Mouse (Mus musculus) midbrain, embryonic 10.5 days (tissue): ENCODE results near the gene Dlgap1. TPM values are rescaled to one million over a fixed set of nuclear protein-coding genes. Genes with fewer than 3 reads are reported as not detected.

Experiments
- DNase-seq: peaks from one replicate; pipeline ENCODE4 v3.0.0-alpha.2; 2017; ENCODE audit warnings: low spot score
- H3K27ac ChIP-seq: fragments of 300-500 bp; sonication (generic); replicated peaks from 2 replicates; pipeline ENCODE4 v1.5.1; 2016; ENCODE audit warnings: mild to moderate bottlenecking
- H3K27me3 ChIP-seq: fragments of 300-500 bp; sonication (generic); 2 replicates; pipeline ENCODE4 v1.6.1; 2016; ENCODE audit warnings: low read depth, mild to moderate bottlenecking; ENCODE audit not compliant: poor library complexity, severe bottlenecking
- H3K36me3 ChIP-seq: fragments of 300-500 bp; sonication (generic); 2 replicates; pipeline ENCODE4 v1.6.1; 2016; ENCODE audit warnings: mild to moderate bottlenecking, moderate library complexity
- H3K4me1 ChIP-seq: fragments of 300-500 bp; sonication (generic); 2 replicates; pipeline ENCODE4 v1.6.1; 2016
- H3K4me3 ChIP-seq: fragments of 300-500 bp; sonication (generic); 2 replicates; pipeline ENCODE4 v1.5.1; 2016; ENCODE audit warnings: mild to moderate bottlenecking, moderate library complexity
- H3K9me3 ChIP-seq: fragments of 300-500 bp; sonication (generic); replicated peaks from 2 replicates; pipeline ENCODE4 v1.6.1; 2016; ENCODE audit warnings: mild to moderate bottlenecking
- WGBS: fragments of 180-500 bp; shearing (Covaris S2); methylation state at CpG from one replicate; pipeline ENCODE4 v1.1.7; 2016; 5-methylcytosine and 5-hydroxymethylcytosine counted together
- polyA plus RNA-seq: library from polyadenylated mRNA; unstranded; fragments of >200 nt; fragmentation: Nextera tagmentation; extraction: Ambion mirVana; gene quantifications from 2 replicates; pipeline ENCODE4 v1.2.1, GENCODE M21; 2016

The Dlgap1 gene
- polyA plus RNA-seq, 1 experiment from 2014 or later, result 1.0 TPM

- Histone ChIP-seq H3K4me1 (peaks cover 40% of the 10 kb centered on the region), H3K36me3 (no peaks in the 10 kb centered on the region), H3K27me3 (no peaks in the 10 kb centered on the region), H3K4me3 (no peak overlapping the region), H3K27ac (peak overlapping the region; percentile 61), H3K9me3 (no peaks in the 10 kb centered on the region)
- no peak for DNase-seq
- WGBS, result 72% methylated on average over 6 of the region's 6 CpGs
Observed at GRCm38 (mm10) chr17:70590506-70590905, 621.6 kb downstream of the Dlgap1 start.

GRCm38 (mm10) chr17:70594277-70594676, 625.4 kb downstream of the Dlgap1 start:
- no peak for DNase-seq
- Histone ChIP-seq H3K27ac (no peak overlapping the region), H3K36me3 (no peaks in the 10 kb centered on the region), H3K4me3 (no peak overlapping the region), H3K27me3 (no peaks in the 10 kb centered on the region), H3K4me1 (peaks cover 21% of the 10 kb centered on the region), H3K9me3 (no peaks in the 10 kb centered on the region)
- WGBS, result 89% methylated on average over 1 of the region's 1 CpGs

- Histone ChIP-seq H3K27me3 (no peaks in the 10 kb centered on the region), H3K4me1 (peaks cover under 1% of the 10 kb centered on the region; the same call in 1 of the 2 replicates), H3K9me3 (no peaks in the 10 kb centered on the region), H3K27ac (no peak overlapping the region), H3K36me3 (no peaks in the 10 kb centered on the region), H3K4me3 (no peak overlapping the region)
- WGBS, result 90% methylated on average over 2 of the region's 2 CpGs
- no peak for DNase-seq
Observed at GRCm38 (mm10) chr17:70596326-70596725, 627.5 kb downstream of the Dlgap1 start.

GRCm38 (mm10) chr17:70600462-70600861, 631.6 kb downstream of the Dlgap1 start:
- no peaks in the 10 kb centered on the region for H3K27me3 ChIP-seq
- no peak overlapping the region for H3K27ac ChIP-seq
- no peaks in the 10 kb centered on the region for H3K9me3 ChIP-seq
- H3K4me3 ChIP-seq, result no peak overlapping the region
- DNase-seq, result no peak
- 86% methylated on average over 6 of the region's 6 CpGs for WGBS
- H3K4me1 ChIP-seq, result no peaks in the 10 kb centered on the region
- H3K36me3 ChIP-seq, result no peaks in the 10 kb centered on the region

- no peak for DNase-seq
Observed at GRCm38 (mm10) chr17:70602051-70602450, 633.2 kb downstream of the Dlgap1 start.

GRCm38 (mm10) chr17:70605659-70606058, 636.8 kb downstream of the Dlgap1 start:
- 90% methylated on average over 5 of the region's 5 CpGs for WGBS
- H3K4me3 ChIP-seq, result no peak overlapping the region
- H3K9me3 ChIP-seq, result no peaks in the 10 kb centered on the region
- H3K27me3 ChIP-seq, result no peaks in the 10 kb centered on the region
- H3K4me1 ChIP-seq, result no peaks in the 10 kb centered on the region
- no peaks in the 10 kb centered on the region for H3K36me3 ChIP-seq
- DNase-seq, result no peak
- no peak overlapping the region for H3K27ac ChIP-seq

More at GRCm38 (mm10) chr17:70602051-70602450, 633.2 kb downstream of the Dlgap1 start:
- Histone ChIP-seq H3K36me3 (no peaks in the 10 kb centered on the region), H3K4me3 (no peak overlapping the region), H3K27me3 (no peaks in the 10 kb centered on the region), H3K4me1 (no peaks in the 10 kb centered on the region), H3K27ac (no peak overlapping the region), H3K9me3 (no peaks in the 10 kb centered on the region)
- WGBS, result 89% methylated on average over 7 of the region's 7 CpGs

GRCm38 (mm10) chr17:70612171-70612570, 643.3 kb downstream of the Dlgap1 start:
- Histone ChIP-seq H3K4me3 (no peak overlapping the region), H3K9me3 (no peaks in the 10 kb centered on the region), H3K27me3 (no peaks in the 10 kb centered on the region), H3K36me3 (no peaks in the 10 kb centered on the region), H3K27ac (no peak overlapping the region), H3K4me1 (no peaks in the 10 kb centered on the region)
- DNase-seq, result no peak
- 83% methylated on average over 6 of the region's 6 CpGs for WGBS

- H3K27ac ChIP-seq, result no peak overlapping the region
Observed at GRCm38 (mm10) chr17:70613897-70614296, 645.0 kb downstream of the Dlgap1 start.

GRCm38 (mm10) chr17:70614407-70615060, 645.7 kb downstream of the Dlgap1 start:
- H3K4me1 ChIP-seq, result no peaks in the 10 kb centered on the region
- 89% methylated on average over 5 of the region's 5 CpGs for WGBS
- no peaks in the 10 kb centered on the region for H3K36me3 ChIP-seq
- H3K4me3 ChIP-seq, result no peak overlapping the region
- no peak overlapping the region for H3K27ac ChIP-seq
- H3K9me3 ChIP-seq, result no peaks in the 10 kb centered on the region
- H3K27me3 ChIP-seq, result no peaks in the 10 kb centered on the region
- no peak for DNase-seq

More at GRCm38 (mm10) chr17:70613897-70614296, 645.0 kb downstream of the Dlgap1 start:
- no peaks in the 10 kb centered on the region for H3K27me3 ChIP-seq
- 87% methylated on average over 7 of the region's 7 CpGs for WGBS
- no peak overlapping the region for H3K4me3 ChIP-seq
- H3K4me1 ChIP-seq, result no peaks in the 10 kb centered on the region
- H3K9me3 ChIP-seq, result no peaks in the 10 kb centered on the region
- DNase-seq, result no peak
- no peaks in the 10 kb centered on the region for H3K36me3 ChIP-seq

GRCm38 (mm10) chr17:70622493-70622892, 653.6 kb downstream of the Dlgap1 start:
- H3K4me1 ChIP-seq, result no peaks in the 10 kb centered on the region
- no peak overlapping the region for H3K27ac ChIP-seq
- DNase-seq, result no peak
- H3K9me3 ChIP-seq, result no peaks in the 10 kb centered on the region
- WGBS, result 77% methylated on average over 8 of the region's 8 CpGs
- H3K36me3 ChIP-seq, result no peaks in the 10 kb centered on the region
- H3K27me3 ChIP-seq, result no peaks in the 10 kb centered on the region
- no peak overlapping the region for H3K4me3 ChIP-seq

GRCm38 (mm10) chr17:70626396-70626795, 657.5 kb downstream of the Dlgap1 start:
- WGBS, result 90% methylated on average over 9 of the region's 9 CpGs
- Histone ChIP-seq H3K27me3 (no peaks in the 10 kb centered on the region), H3K36me3 (no peaks in the 10 kb centered on the region), H3K9me3 (no peaks in the 10 kb centered on the region), H3K27ac (no peak overlapping the region), H3K4me1 (peaks cover 11% of the 10 kb centered on the region), H3K4me3 (no peak overlapping the region)
- no peak for DNase-seq

- no peak for DNase-seq
- H3K9me3 ChIP-seq, result no peaks in the 10 kb centered on the region
- H3K27me3 ChIP-seq, result no peaks in the 10 kb centered on the region
- H3K4me1 ChIP-seq, result peaks cover 11% of the 10 kb centered on the region
- H3K36me3 ChIP-seq, result no peaks in the 10 kb centered on the region
- no peak overlapping the region for H3K4me3 ChIP-seq
- no peak overlapping the region for H3K27ac ChIP-seq
- 70% methylated on average over 6 of the region's 6 CpGs for WGBS
Observed at GRCm38 (mm10) chr17:70626925-70627324, 658.1 kb downstream of the Dlgap1 start.

- no peak for DNase-seq
- 75% methylated on average over 6 of the region's 6 CpGs for WGBS
- no peaks in the 10 kb centered on the region for H3K27me3 ChIP-seq
- no peaks in the 10 kb centered on the region for H3K9me3 ChIP-seq
- no peaks in the 10 kb centered on the region for H3K36me3 ChIP-seq
- no peak overlapping the region for H3K4me3 ChIP-seq
- peaks cover 30% of the 10 kb centered on the region for H3K4me1 ChIP-seq
- H3K27ac ChIP-seq, result peak overlapping the region; percentile 61; the same call in 1 of the 2 replicates
Observed at GRCm38 (mm10) chr17:70629653-70630378, 660.9 kb downstream of the Dlgap1 start.
